Mouse (Mus musculus) kidney, postnatal 10 days (tissue): Measurements from ENCODE around the gene Ciapin1.
"Not testable (repeated sequence)": the region's sequence is repeated elsewhere in the genome, so short reads cannot be mapped to it uniquely, and the experiment has no call there.

Source experiments
- DNase-seq: peaks from one replicate; pipeline ENCODE4 v3.0.0; 2021; ENCODE audit warnings: mixed read lengths

Ciapin1 gene

GRCm38 (mm10) chr8:94857011-94857345 is 18.8 kb upstream of the Ciapin1 start:
- no peak for DNase-seq

- DNase-seq: not testable (repeated sequence)
Observed at GRCm38 (mm10) chr8:94854761-94855160, 16.6 kb upstream of the Ciapin1 start.

GRCm38 (mm10) chr8:94850049-94850448 is 11.9 kb upstream of the Ciapin1 start:
- DNase-seq: no peak

DNA sequence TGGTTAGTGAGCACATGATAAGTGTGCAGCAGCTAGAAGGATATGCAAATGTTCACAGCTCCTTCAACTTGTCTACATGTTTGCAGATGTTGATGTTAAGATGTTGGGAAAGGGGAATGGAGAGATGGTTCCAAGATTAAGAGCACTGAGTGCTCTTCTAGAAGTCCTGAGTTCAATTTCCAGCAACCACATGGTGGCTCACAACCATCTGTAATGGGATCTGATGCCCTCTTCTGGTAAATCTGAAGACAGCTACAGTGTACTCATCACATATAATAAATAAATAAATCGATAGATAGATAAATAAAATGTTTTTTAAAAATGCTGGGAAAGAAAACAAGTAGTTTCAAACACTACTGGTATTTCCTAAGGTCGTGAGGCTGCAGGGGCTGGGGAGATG is 3.0 kb upstream of the Ciapin1 start:
- no peak for DNase-seq

GRCm38 (mm10) chr8:94838600-94838999 is 442 bp upstream of the Ciapin1 start:
- DNase-seq: peak; percentile 83

DNA sequence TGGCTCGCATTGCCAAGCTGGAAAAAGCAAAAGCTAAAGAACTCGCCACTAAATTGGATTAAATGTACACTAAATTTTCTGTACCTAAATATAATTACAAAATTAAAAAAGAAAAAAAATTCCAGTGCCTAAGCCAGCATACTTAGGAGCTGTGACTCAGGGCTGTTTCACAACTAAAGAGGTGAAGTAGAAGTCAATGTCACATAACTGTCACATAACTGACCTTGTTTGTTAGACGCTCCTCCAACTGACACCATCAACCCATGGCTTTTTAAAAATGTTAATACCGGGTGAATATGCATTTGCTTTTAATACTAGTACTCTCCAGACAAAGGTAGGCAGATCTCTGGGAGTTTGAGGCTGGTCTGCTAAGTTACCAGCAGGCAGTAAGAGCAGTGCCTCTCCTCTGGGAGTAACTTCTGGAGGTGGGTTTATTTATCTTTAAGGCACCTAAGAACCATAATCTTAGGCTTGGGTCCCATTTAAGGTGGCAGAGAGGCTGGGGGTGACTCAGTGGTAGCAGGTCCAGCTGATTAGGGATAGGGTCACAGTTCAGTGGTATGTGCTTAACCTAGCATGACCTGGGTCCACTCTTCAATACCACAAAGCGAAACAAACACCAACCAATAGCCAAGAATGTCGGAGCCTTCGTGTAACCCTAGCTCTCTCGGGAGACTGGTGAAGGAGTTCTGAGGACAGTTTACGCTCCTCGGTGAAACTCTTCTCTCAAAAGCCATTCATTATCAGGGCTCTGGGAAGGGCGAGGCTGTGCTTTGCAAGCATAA is 1.5 kb downstream of the Ciapin1 start:
- DNase-seq: no peak

GRCm38 (mm10) chr8:94835751-94836150 is 2.4 kb downstream of the Ciapin1 start:
- not testable (repeated sequence) for DNase-seq

GRCm38 (mm10) chr8:94833901-94834405 is 4.2 kb downstream of the Ciapin1 start:
- not testable (repeated sequence) for DNase-seq

DNA sequence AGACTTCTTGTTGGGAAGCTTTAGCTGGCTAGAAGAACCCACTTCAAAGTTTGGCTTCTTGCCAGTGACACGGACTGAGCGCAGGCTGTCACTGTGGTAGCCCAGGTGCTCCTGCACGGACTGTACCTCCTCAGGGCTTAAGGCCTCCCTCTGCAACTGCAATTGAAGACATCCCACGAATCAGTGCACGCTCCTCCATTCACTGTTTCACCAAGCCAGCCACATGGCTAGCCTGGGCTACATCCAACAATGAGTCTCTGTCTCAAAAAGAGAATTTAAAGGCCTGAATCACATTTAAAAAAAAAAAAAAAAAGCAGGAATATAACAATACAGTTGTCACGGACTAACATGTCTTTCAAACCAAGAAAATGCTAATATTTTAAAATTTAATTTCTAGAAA is 9.9 kb downstream of the Ciapin1 start:
- DNase-seq: no peak

DNA sequence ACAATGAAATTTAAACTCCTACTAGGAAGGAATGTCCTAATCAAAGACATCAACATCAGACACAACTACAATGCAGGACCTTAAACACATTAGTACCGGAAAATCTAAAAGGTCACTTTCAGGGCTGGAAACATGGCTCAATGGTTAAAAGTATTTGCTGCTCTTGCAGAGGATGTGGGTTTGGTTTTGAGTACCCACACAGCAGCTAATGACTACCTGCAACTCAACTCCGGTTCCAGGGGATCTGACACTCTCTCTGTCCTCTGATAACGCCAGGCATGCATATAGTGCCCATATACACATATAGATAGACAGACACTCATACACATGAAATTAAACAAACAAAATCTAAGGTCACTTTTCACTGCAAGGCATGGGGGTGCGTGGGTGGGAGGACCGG is 11.9 kb downstream of the Ciapin1 start:
- DNase-seq: no peak

DNA sequence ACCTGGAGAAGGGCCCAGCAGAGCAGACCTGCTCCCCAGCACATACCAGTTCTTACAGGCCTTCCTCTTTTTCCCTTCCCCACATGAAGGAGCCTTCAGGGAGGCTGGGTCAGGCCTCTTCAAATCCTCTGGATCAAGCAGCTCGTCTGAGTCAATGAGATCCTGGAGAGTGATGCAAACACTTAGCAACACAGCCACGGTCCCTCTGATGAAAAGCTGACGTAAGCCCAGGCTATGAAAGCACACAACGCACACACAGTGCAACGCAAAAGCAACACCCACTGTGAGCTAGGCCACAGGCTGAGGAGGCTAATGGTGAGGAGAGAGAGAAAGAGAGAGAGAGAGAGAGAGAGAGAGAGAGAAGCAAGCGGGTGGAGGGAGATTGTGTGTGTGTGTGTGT is 13.0 kb downstream of the Ciapin1 start:
- DNase-seq: no peak

- peak; percentile 84 for DNase-seq
Observed at GRCm38 (mm10) chr8:94822637-94823560, 15.3 kb downstream of the Ciapin1 start.

- DNase-seq: no peak
Observed at GRCm38 (mm10) chr8:94821381-94821780, 16.8 kb downstream of the Ciapin1 start.

DNA sequence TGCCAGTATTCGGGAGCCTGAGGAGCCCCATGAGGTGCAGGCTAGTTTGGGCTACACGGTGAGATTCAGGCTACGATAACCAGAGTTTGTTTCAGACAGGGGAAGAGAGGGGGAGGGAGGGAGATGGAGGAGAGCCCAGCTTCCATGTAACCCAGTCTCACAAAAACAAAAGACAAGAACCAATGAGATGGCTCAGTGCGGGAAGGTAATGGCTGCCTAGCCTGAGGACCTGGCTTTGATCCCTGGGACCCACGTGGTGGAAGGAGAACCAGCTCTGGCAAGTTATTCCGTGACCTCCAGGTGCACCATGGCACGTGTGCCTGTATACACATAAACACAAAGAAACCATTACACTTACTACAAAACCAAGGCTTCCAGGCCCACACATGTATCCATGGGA is 17.6 kb downstream of the Ciapin1 start:
- peak; percentile 42 for DNase-seq

DNA sequence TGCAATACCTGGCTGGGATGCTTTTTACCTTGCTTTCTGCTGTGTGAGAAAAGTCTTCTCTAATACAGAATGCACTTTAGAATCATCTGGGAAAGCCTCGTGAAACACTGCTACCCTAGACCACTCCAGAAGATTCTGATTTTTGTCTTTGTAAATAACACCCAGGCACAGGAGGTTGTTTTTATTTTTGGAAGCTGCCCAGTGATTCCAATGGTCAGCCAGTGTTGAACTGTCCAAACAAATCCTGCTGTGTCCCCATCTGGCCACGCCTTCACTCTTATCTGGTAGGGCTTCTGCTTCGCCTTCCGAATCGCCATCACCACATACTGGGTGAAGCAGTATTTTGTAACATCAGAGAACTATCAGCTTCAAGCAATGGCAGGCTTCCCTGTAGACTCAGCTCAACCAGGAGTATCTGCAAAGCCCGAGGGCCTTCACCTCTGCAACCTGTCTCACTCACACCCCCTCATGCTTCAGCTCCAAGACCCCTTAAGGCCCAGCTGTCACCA is 18.4 kb downstream of the Ciapin1 start:
- DNase-seq: no peak

DNA sequence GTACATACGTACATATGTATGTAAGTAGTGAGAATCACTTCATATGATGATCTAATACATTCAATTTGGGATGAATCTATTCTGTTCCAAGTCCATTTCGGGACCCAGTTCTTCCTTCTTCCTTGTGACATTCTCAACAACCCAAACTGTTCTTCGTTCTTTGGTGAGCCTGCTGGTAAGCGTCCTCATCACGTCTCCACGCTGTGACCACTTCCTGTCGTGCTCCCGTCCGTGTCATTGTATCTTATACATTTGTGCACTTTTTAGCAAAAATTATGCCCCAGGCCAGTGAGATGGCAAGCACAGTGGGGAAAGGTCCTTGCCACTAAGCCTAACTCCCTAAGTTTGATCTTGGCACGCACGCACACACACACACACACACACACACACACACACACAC is 20.2 kb downstream of the Ciapin1 start:
- no peak for DNase-seq

DNA sequence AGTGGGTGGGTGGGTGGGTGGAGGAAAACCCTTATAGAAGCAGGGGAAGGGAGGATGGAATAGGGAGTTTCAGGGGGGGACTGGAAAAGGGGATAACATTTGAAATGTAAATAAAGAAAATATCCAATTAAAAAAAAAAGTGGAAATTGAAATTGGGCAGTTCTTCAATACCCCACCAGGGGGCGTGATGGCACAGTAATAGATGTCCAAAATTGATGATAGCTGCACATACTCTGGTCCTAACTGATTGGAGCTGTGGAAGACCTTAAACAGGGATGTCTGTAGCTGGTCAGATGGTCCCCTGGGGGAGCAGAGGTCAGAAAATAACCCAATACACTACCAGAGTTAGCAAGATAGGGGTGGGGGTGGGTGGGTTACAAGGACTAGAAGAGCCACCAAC is 23.6 kb downstream of the Ciapin1 start:
- peak; percentile 50 for DNase-seq

- DNase-seq: peak; percentile 91
Observed at GRCm38 (mm10) chr8:94812645-94813098, 25.5 kb downstream of the Ciapin1 start.

DNA sequence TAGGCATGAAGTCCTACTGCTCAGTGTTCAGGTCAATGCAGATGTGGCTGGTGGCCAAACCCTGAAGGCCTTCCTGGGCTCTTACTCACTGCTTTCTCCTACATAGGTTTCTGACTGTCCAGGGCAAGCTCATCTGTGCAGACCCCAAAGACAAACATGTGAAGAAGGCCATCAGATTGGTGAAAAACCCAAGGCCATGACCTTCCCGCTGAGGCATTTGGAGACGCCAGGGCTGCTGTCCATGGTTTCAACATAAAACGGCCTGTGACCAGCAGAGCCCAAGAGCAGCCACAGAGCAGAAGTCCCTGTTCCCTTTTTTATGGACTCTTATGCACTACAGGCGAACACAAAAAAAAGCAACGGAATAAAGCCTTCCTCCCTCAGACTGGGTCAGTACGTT is 26.5 kb downstream of the Ciapin1 start:
- no peak for DNase-seq

GRCm38 (mm10) chr8:94810855-94811254 is 27.3 kb downstream of the Ciapin1 start:
- DNase-seq: no peak

DNA sequence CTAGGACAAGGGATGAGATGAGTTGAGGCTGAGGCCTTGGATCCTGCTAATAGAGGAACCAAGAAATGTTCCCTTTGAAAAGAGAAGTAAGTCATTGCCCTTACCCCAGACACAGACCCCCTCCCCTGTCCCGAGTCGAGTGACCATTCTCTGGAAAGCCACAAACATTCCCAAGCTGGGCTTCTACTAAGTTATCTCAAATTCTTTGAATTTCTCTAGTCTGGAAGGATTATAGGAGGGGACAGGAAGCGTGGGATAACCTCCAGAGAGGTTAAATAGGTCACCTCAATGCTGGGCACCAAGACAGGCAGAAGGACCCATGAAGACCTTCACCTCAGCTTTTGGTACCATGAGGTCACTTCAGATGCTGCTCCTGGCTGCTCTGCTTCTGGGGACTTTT is 28.0 kb downstream of the Ciapin1 start, which contains the start of gene Ccl17:
Gene Ccl17, plus strand, starts transcription at position 301 of the 400 bp plus-strand sequence.
- no peak for DNase-seq

GRCm38 (mm10) chr8:94808372-94808771 is 29.8 kb downstream of the Ciapin1 start:
- DNase-seq: no peak

DNA sequence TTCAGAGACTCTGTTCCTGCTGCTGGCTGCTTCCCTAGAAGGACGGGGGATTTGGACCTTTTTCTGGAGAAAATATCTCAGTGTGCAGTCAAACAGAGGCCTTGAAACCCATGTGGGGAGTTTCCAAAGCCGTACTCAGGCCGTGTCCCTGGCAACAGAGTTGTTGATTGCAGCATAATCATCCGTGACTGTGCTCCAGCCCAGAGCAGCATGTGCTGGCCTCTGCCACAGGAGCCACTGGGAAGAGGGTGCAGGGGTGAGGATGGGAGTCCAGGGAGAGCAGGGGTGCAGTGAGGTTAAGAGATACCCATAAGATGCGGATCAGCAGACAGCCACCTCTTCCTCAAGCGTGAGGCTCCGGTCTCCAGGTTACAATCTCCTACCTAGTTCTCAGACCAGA is 30.7 kb downstream of the Ciapin1 start:
- peak; percentile 39 for DNase-seq
